Mouse (Mus musculus): Measurements from ENCODE around the gene Tysnd1.

DNA sequence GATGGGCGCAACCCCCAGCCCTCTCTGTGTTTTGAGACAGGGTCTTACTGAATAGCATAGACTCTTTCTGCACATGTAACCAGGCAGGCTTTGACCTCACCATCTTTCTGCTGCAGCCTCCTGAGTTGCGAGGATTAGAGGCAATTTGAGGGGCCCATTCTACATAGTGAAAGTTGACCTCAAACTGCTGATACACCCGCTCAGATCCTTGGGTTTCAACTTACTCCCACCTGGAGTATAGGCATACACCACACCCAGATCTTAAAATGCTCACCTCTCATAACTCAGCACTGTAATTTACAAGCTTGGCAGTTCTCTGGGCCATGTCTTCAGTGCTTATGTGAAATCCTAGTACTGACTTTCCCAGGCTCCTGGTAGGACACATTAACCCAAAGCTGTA is 40.1 kb upstream of the Tysnd1 start:
- TF ChIP-seq TAL1 (IDR thresholded peaks at IDR 0.05; ENCODE audit: low read length), result no peak
- TF ChIP-seq GATA1 (IDR thresholded peaks at IDR 0.05; ENCODE audit: low read length), result no peak

Measured in erythroblast, embryonic 14.5 days (primary cell).